Mouse (Mus musculus) right cerebral cortex, adult 2 months (tissue): ENCODE results near the gene Esp4.
"Not testable (repeated sequence)": the region's sequence is repeated elsewhere in the genome, so short reads cannot be mapped to it uniquely, and the experiment has no call there.

ENCODE experiments used
- DNase-seq, 2 experiments: peaks; one replicate each; pipeline ENCODE4 v3.0.0; 2021 to 2022; ENCODE audit warnings: low spot score in 2 of 2

The Esp4 gene

DNA sequence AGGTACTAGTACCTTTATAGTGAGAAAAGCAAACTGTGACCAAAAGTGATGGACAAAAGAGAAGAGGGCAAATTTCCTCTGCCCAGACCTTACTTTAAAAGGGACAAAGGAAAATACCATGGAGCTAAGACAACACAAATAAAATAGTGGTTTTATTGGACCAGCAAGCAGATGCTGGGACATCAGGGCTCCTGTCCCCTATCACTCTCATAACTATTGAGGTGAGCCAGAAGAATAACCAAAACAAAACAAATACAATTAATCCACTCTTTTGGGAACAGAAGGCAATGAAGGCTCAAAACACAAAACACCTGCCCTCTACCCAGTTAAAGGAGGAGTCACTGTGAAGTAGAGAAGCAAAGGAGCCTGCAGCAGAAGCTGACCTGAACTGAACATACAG is at the start of gene Esp4:
Esp4 (plus strand) TSS at position 301 of the 400 bp plus-strand sequence.
- DNase-seq: no peak

DNA sequence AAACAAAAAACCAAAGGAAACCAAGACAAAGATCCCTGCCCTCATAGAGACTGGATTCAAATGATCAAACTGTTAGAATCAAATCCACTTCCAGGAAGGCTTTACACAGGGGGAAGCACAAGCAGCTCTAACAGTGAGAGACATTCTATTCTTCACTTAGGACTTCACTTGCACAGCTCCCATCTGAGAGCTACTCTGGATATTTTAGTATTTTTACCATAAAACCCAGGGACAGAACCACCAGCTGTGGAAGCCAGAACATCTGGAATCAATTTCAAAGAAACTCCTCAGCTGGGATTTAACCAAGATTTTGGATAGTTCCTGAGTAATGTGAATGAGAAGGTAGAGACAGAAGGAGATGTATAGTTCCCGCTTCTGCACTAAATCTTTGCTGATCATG is 44.9 kb upstream of the Esp4 start:
- DNase-seq: no peak

DNA sequence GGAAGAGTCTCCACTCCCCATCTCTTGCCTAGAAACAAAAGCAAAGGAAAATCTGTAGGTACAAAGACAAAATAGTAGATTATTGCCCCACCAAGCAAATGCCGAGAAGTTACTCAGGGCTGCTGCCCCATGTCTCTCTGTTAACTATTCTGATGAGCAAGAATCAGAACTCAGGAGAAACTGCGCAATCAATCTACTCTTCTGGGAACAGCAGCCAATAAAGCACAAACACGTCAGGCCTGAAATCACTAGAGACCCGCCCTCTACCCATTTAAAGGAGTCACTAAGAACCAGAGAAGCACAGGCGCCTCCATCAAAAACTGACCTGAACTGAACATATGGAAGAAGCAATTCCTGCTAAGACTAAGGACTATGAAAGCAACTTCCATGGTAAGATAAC is 37.2 kb upstream of the Esp4 start, which contains the start of gene Esp6:
Esp6 (plus strand) TSS at position 301 of the 400 bp plus-strand sequence.
- no peak for DNase-seq

DNA sequence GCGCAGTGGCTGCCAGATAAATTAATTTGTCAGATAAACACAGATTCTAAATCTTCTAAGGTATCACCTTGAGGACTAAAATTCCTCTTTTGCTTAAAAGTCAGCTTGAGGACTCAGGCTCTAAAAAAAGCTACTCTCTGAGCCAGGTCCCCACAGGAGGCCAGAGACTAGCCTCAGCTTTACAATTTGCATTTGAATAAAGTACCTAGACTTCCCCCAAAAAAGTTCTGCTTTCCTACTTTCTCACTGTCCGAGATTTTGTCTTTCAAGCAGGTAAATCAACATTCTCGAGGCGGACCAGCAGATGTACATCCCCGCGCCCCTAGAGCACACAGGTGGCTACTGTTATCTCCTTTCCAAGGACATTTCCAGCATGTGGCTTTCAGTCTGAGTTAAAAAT is 14.5 kb upstream of the Esp4 start:
- not testable (repeated sequence) for DNase-seq

DNA sequence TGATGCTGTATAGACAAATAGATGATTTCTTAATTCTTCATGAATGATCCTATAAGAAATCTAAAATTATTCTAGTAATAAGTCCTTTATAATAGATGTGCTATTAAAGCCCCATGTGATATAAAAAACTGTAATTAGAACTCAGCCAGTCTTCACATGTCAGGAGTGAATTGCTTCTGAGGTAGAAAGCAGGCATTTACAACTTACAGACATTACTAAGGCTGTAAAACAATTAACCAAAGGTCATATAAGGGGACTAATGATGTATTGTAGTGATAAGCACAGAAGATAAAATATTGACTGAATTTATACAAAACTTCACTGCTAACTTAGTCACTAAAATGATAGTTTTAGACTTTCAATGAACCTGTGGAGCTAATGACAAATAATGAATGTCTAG is 7.1 kb upstream of the Esp4 start:
- no peak for DNase-seq

DNA sequence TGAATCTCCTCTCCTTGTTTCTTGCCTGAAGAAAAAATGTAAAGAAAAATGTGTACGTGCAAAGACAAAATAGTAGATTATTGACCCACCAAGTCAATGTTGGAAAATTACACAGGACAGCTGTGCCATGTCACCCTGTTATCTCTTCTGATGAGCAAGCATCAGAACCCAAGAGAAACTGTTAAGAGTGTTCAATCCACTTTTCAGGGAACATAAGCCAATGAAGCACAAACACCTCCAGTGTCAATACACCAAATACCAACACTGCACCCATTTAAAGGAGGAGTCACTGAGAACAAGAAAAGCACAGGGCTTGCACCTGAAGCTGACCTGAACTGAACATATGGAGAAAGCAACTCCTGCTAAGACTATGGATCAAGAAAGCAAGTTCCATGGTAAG is 33.4 kb downstream of the Esp4 start, which contains the start of gene Esp3:
Esp3 (plus strand) TSS at position 301 of the 400 bp plus-strand sequence.
- not testable (repeated sequence) for DNase-seq
